Mouse (Mus musculus): ENCODE results near the gene Btbd11. TPM values are rescaled to one million over a fixed set of nuclear protein-coding genes. Genes with fewer than 3 reads are reported as not detected.

Btbd11 gene
- polyA plus RNA-seq, 1 experiment from 2014 or later: 19.4 TPM

DNA sequence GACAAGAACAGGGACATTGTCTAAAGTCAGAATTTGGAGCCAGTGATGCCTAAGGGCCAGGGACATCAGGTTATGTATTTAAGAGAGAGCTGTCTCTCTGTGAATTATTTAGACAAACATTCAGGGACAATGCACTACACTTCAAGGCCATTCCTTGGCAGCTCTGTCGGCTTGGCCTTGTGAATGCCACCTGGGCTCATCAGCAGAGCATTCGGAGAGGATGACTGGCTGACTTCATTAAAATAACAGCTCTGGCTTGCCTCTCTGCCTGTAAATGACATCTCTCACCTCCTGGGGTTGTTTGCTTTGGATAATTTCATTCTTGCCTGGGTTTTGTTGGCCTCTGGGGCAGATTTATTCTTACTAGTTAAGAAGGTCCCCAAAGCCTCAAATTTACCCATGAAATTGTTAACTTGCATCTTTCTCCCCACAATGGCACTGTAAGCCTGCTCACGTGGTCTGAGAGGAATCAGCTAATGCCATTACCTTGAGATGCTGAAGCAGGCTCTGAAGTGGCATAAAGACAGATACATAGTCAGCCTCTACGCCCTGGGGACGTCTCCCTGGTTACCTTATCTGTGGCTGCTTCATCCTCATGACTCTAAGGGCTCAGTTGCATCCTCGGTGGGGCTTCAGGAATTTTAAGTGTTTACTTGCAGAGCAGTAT is 93.5 kb downstream of the Btbd11 start:
- H3K4me2 ChIP-seq (ENCODE audit: low read length): no peak overlapping the region
- 41% methylated on average over 6 of the region's 6 CpGs for WGBS
- H3K4me1 ChIP-seq (ENCODE audit: control insufficient read depth, insufficient read depth, low read length): peaks cover 28% of the 10 kb centered on the region
- H3K27ac ChIP-seq (replicated peaks; ENCODE audit: low read depth, low read length): peak overlapping the region; percentile 37
- ATAC-seq (ENCODE audit: low FRiP score, low TSS enrichment): no peak; the same call in 1 of the 2 replicates
- H3K9me3 ChIP-seq (ENCODE audit: control insufficient read depth, low read length): no peaks in the 10 kb centered on the region
- H3K9ac ChIP-seq (replicated peaks; ENCODE audit: low read length): no peak overlapping the region
- no peak overlapping the region for H3K4me3 ChIP-seq (replicated peaks; ENCODE audit: low read depth, low read length)
- H3K36me3 ChIP-seq (ENCODE audit: control insufficient read depth, insufficient read depth, low read length): no peaks in the 10 kb centered on the region
- peak; percentile 60 for DNase-seq
- H3K27me3 ChIP-seq (ENCODE audit: control insufficient read depth, insufficient read depth, low read length): no peaks in the 10 kb centered on the region

GRCm38 (mm10) chr10:85481106-85481505 is 94.5 kb downstream of the Btbd11 start:
- H3K4me2 ChIP-seq (ENCODE audit: low read length): no peak overlapping the region
- ATAC-seq (ENCODE audit: low FRiP score, low TSS enrichment) (no peak), DNase-seq (no peak)
- no peaks in the 10 kb centered on the region for H3K27me3 ChIP-seq (ENCODE audit: control insufficient read depth, insufficient read depth, low read length)
- no peaks in the 10 kb centered on the region for H3K9me3 ChIP-seq (ENCODE audit: control insufficient read depth, low read length)
- no peak overlapping the region for H3K27ac ChIP-seq (replicated peaks; ENCODE audit: low read depth, low read length)
- H3K36me3 ChIP-seq (ENCODE audit: control insufficient read depth, insufficient read depth, low read length): no peaks in the 10 kb centered on the region
- H3K9ac ChIP-seq (replicated peaks; ENCODE audit: low read length): no peak overlapping the region
- peaks cover 28% of the 10 kb centered on the region for H3K4me1 ChIP-seq (ENCODE audit: control insufficient read depth, insufficient read depth, low read length)
- H3K4me3 ChIP-seq (replicated peaks; ENCODE audit: low read depth, low read length): no peak overlapping the region
- 60% methylated on average over 3 of the region's 3 CpGs for WGBS

- ATAC-seq (ENCODE audit: low FRiP score, low TSS enrichment) (no peak), DNase-seq (no peak)
- H3K4me3 ChIP-seq (replicated peaks; ENCODE audit: low read depth, low read length): no peak overlapping the region
- 15% methylated on average over 4 of the region's 4 CpGs for WGBS
- H3K9me3 ChIP-seq (ENCODE audit: control insufficient read depth, low read length): no peaks in the 10 kb centered on the region
- no peak overlapping the region for H3K4me2 ChIP-seq (ENCODE audit: low read length)
- H3K36me3 ChIP-seq (ENCODE audit: control insufficient read depth, insufficient read depth, low read length): no peaks in the 10 kb centered on the region
- H3K27ac ChIP-seq (replicated peaks; ENCODE audit: low read depth, low read length): no peak overlapping the region
- H3K4me1 ChIP-seq (ENCODE audit: control insufficient read depth, insufficient read depth, low read length): peaks cover 28% of the 10 kb centered on the region
- H3K9ac ChIP-seq (replicated peaks; ENCODE audit: low read length): no peak overlapping the region
- H3K27me3 ChIP-seq (ENCODE audit: control insufficient read depth, insufficient read depth, low read length): no peaks in the 10 kb centered on the region
Measured at GRCm38 (mm10) chr10:85482064-85482473, 95.5 kb downstream of the Btbd11 start.

- Histone ChIP-seq H3K27me3 (ENCODE audit: control insufficient read depth, insufficient read depth, low read length) (no peaks in the 10 kb centered on the region), H3K36me3 (ENCODE audit: control insufficient read depth, insufficient read depth, low read length) (no peaks in the 10 kb centered on the region), H3K4me1 (ENCODE audit: control insufficient read depth, insufficient read depth, low read length) (peaks cover 28% of the 10 kb centered on the region), H3K4me2 (ENCODE audit: low read length) (no peak overlapping the region), H3K4me3 (replicated peaks; ENCODE audit: low read depth, low read length) (no peak overlapping the region), H3K9me3 (ENCODE audit: control insufficient read depth, low read length) (no peaks in the 10 kb centered on the region), H3K9ac (replicated peaks; ENCODE audit: low read length) (no peak overlapping the region), H3K27ac (replicated peaks; ENCODE audit: low read depth, low read length) (no peak overlapping the region)
- WGBS: 25% methylated on average over 6 of the region's 6 CpGs
- DNase-seq (no peak), ATAC-seq (ENCODE audit: low FRiP score, low TSS enrichment) (no peak)
Measured at GRCm38 (mm10) chr10:85482480-85482879, 95.9 kb downstream of the Btbd11 start.

GRCm38 (mm10) chr10:85486456-85486855 is 99.8 kb downstream of the Btbd11 start:
- Histone ChIP-seq H3K27me3 (ENCODE audit: control insufficient read depth, insufficient read depth, low read length) (no peaks in the 10 kb centered on the region), H3K4me3 (replicated peaks; ENCODE audit: low read depth, low read length) (no peak overlapping the region), H3K36me3 (ENCODE audit: control insufficient read depth, insufficient read depth, low read length) (no peaks in the 10 kb centered on the region), H3K27ac (replicated peaks; ENCODE audit: low read depth, low read length) (no peak overlapping the region), H3K9me3 (ENCODE audit: control insufficient read depth, low read length) (no peaks in the 10 kb centered on the region), H3K4me2 (ENCODE audit: low read length) (no peak overlapping the region), H3K4me1 (ENCODE audit: control insufficient read depth, insufficient read depth, low read length) (peaks cover 12% of the 10 kb centered on the region), H3K9ac (replicated peaks; ENCODE audit: low read length) (no peak overlapping the region)
- WGBS: 93% methylated on average over 3 of the region's 3 CpGs
- DNase-seq (no peak), ATAC-seq (ENCODE audit: low FRiP score, low TSS enrichment) (no peak)

DNA sequence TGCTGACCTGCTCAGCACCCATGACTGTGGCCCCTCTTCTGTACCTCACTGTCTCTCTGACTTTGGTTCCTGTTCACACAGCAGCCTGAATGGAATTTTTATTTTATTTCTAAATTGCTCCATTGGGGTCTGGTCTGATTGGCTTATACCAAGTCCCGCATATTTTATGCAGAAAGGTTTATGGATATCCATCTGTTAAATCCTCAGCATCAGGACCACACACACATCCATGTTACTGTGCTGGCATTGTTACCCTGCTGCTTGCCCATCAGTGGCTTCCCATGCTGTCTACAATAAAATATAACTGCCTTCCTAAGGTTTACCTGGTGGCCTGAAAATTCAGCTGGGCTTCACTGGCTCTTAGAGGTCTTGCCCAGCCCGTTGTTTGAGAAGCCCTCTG is 106.0 kb downstream of the Btbd11 start:
- Histone ChIP-seq H3K4me3 (replicated peaks; ENCODE audit: low read depth, low read length) (no peak overlapping the region), H3K27ac (replicated peaks; ENCODE audit: low read depth, low read length) (no peak overlapping the region), H3K4me1 (ENCODE audit: control insufficient read depth, insufficient read depth, low read length) (no peaks in the 10 kb centered on the region), H3K36me3 (ENCODE audit: control insufficient read depth, insufficient read depth, low read length) (no peaks in the 10 kb centered on the region), H3K9me3 (ENCODE audit: control insufficient read depth, low read length) (no peaks in the 10 kb centered on the region), H3K27me3 (ENCODE audit: control insufficient read depth, insufficient read depth, low read length) (no peaks in the 10 kb centered on the region), H3K9ac (replicated peaks; ENCODE audit: low read length) (no peak overlapping the region), H3K4me2 (ENCODE audit: low read length) (no peak overlapping the region)
- no peak for DNase-seq
- ATAC-seq (ENCODE audit: low FRiP score, low TSS enrichment): no peak
- WGBS: 86% methylated on average over 2 of the region's 2 CpGs

DNA sequence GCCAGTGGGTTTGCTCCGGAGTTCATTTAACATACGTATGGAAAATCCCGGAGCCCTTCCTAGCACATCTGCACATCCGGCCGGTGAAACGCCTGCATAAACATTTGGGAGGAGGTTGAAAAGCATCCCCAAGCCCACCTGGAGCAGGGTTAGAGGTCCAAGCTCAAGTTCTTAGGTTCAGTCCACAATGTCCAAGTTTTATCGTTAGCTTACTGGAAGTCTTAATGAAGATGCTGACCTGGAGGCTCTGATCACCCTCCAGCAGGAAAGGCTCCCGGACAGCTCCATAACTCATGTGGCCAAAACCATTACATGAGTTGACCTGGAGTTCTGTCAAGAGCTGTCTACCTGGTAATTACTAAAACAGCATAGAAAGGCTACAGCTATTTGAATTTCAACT is 109.7 kb downstream of the Btbd11 start:
- Histone ChIP-seq H3K4me1 (ENCODE audit: control insufficient read depth, insufficient read depth, low read length) (no peaks in the 10 kb centered on the region), H3K9ac (replicated peaks; ENCODE audit: low read length) (no peak overlapping the region), H3K9me3 (ENCODE audit: control insufficient read depth, low read length) (no peaks in the 10 kb centered on the region), H3K27ac (replicated peaks; ENCODE audit: low read depth, low read length) (no peak overlapping the region), H3K4me2 (ENCODE audit: low read length) (no peak overlapping the region), H3K36me3 (ENCODE audit: control insufficient read depth, insufficient read depth, low read length) (no peaks in the 10 kb centered on the region), H3K27me3 (ENCODE audit: control insufficient read depth, insufficient read depth, low read length) (no peaks in the 10 kb centered on the region), H3K4me3 (replicated peaks; ENCODE audit: low read depth, low read length) (no peak overlapping the region)
- ATAC-seq (ENCODE audit: low FRiP score, low TSS enrichment): no peak
- DNase-seq: no peak
- 95% methylated on average over 8 of the region's 8 CpGs for WGBS

GRCm38 (mm10) chr10:85496981-85497380 is 110.4 kb downstream of the Btbd11 start:
- Histone ChIP-seq H3K4me1 (ENCODE audit: control insufficient read depth, insufficient read depth, low read length) (no peaks in the 10 kb centered on the region), H3K4me3 (replicated peaks; ENCODE audit: low read depth, low read length) (no peak overlapping the region), H3K4me2 (ENCODE audit: low read length) (no peak overlapping the region), H3K9ac (replicated peaks; ENCODE audit: low read length) (no peak overlapping the region), H3K9me3 (ENCODE audit: control insufficient read depth, low read length) (no peaks in the 10 kb centered on the region), H3K27ac (replicated peaks; ENCODE audit: low read depth, low read length) (no peak overlapping the region), H3K27me3 (ENCODE audit: control insufficient read depth, insufficient read depth, low read length) (no peaks in the 10 kb centered on the region), H3K36me3 (ENCODE audit: control insufficient read depth, insufficient read depth, low read length) (no peaks in the 10 kb centered on the region)
- ATAC-seq (ENCODE audit: low FRiP score, low TSS enrichment) (no peak), DNase-seq (no peak)
- WGBS: 93% methylated on average over 2 of the region's 2 CpGs

DNA sequence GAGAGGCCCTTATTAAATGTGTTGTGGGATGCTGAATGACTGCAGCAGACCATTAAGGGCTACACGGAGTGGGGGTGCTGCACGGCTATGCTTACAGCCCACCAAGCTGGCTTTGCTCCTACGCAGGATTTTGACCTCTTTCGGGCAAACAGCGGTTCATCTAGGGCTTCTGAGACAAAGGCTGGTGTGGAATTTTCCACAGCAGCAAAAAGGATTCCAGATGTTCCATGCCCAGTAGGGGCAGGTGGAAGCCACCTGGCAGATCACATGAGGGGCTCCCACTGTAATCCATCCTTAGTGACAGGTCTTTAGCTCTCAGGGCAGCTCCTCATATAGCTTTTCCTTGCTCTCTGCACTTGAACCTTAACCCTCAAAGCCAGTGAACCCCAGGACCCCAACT is 111.3 kb downstream of the Btbd11 start:
- WGBS: 91% methylated on average over 5 of the region's 5 CpGs
- Histone ChIP-seq H3K9ac (replicated peaks; ENCODE audit: low read length) (no peak overlapping the region), H3K27ac (replicated peaks; ENCODE audit: low read depth, low read length) (no peak overlapping the region), H3K9me3 (ENCODE audit: control insufficient read depth, low read length) (no peaks in the 10 kb centered on the region), H3K27me3 (ENCODE audit: control insufficient read depth, insufficient read depth, low read length) (no peaks in the 10 kb centered on the region), H3K4me2 (ENCODE audit: low read length) (no peak overlapping the region), H3K4me1 (ENCODE audit: control insufficient read depth, insufficient read depth, low read length) (no peaks in the 10 kb centered on the region), H3K36me3 (ENCODE audit: control insufficient read depth, insufficient read depth, low read length) (no peaks in the 10 kb centered on the region), H3K4me3 (replicated peaks; ENCODE audit: low read depth, low read length) (no peak overlapping the region)
- DNase-seq (no peak), ATAC-seq (ENCODE audit: low FRiP score, low TSS enrichment) (no peak)

Data from midbrain, embryonic 14.5 days (tissue).